Mouse (Mus musculus): ENCODE results near the gene Grik1. TPM values are rescaled to one million over a fixed set of nuclear protein-coding genes. Genes with fewer than 3 reads are reported as not detected.

Gene Grik1
- polyA plus RNA-seq, 1 experiment from 2014 or later: 7.3 TPM

DNA sequence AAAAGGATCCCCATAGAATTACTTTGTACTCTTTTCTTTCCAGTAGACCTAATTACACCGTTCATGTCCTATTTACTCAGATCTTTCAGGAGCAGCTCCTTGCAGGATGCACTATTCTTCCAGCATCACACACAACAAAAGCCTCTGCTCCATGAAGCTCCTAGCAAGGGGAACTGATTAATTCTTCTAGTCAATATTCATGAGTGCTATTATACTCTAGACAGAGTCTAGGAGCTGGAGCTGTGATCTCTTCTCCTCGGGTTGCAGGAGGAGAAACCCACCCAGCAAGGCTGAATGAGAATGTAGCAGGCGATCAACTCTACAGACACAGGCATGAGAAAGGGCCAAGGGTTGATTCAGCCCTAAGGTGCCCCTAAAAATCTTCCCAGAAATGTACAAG, 40.2 kb downstream of the Grik1 start:
- Histone ChIP-seq H3K4me1 (ENCODE audit: control insufficient read depth, insufficient read depth, low read length) (peaks cover 2% of the 10 kb centered on the region; the same call in 1 of the 2 replicates), H3K9me3 (replicated peaks; ENCODE audit: control insufficient read depth, low read length) (no peaks in the 10 kb centered on the region), H3K4me3 (ENCODE audit: low read depth, low read length) (no peak overlapping the region), H3K4me2 (ENCODE audit: low read length) (no peak overlapping the region), H3K27ac (ENCODE audit: low read depth, low read length) (no peak overlapping the region), H3K9ac (ENCODE audit: low read length) (no peak overlapping the region), H3K27me3 (replicated peaks; ENCODE audit: control insufficient read depth, insufficient read depth, low read length) (no peaks in the 10 kb centered on the region), H3K36me3 (ENCODE audit: control insufficient read depth, insufficient read depth, low read length) (no peaks in the 10 kb centered on the region)
- DNase-seq (ENCODE audit: low spot score) (peak; percentile 19), ATAC-seq (peak; percentile 40; the same call in 1 of the 2 replicates)
- WGBS: 17% methylated on average over 3 of the region's 3 CpGs

DNA sequence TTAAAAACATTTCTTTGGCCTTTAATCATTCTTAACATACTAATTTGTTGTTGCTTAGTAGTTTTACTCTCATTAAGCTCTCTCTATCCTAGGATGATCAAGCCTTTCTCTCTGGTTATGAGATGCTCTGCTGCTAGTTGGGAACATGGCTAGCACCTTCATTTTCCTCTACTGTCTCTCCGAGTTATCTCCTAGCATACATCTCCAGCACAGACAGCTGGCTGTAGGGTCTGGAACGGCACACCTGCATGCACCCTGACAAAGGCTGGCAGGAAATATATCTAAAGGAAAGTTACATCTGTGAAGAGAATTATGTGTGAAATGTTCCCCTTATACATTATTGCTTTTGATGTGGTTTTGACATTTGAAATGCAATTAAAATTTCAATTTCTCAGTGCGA, 42.5 kb downstream of the Grik1 start:
- Histone ChIP-seq H3K9me3 (replicated peaks; ENCODE audit: control insufficient read depth, low read length) (no peaks in the 10 kb centered on the region), H3K36me3 (ENCODE audit: control insufficient read depth, insufficient read depth, low read length) (no peaks in the 10 kb centered on the region), H3K27me3 (replicated peaks; ENCODE audit: control insufficient read depth, insufficient read depth, low read length) (no peaks in the 10 kb centered on the region), H3K27ac (ENCODE audit: low read depth, low read length) (no peak overlapping the region), H3K9ac (ENCODE audit: low read length) (no peak overlapping the region), H3K4me2 (ENCODE audit: low read length) (no peak overlapping the region), H3K4me1 (ENCODE audit: control insufficient read depth, insufficient read depth, low read length) (peaks cover 2% of the 10 kb centered on the region; the same call in 1 of the 2 replicates), H3K4me3 (ENCODE audit: low read depth, low read length) (no peak overlapping the region)
- ATAC-seq (no peak), DNase-seq (ENCODE audit: low spot score) (no peak)
- 98% methylated on average over 3 of the region's 3 CpGs for WGBS

DNA sequence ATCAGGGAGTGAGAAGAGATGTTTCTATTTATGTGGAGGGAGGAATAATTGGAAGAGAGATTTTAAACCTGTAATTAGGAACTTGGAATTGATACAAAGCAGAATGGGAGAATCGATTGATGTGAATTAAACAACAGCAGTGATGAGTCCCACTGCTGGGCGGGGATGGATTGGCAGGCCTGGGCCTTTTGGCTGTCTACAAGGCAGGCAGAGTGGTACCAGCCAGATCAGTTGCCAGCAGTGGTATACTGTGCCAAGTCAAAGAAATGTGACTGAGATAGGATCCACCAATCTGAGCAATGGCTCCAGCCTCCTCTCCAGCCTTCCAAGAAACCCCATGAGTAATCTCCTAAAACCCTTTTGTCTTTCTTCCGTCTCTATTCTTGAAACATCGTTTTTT, 45.4 kb downstream of the Grik1 start:
- no peak overlapping the region for H3K4me2 ChIP-seq (ENCODE audit: low read length)
- no peak overlapping the region for H3K9ac ChIP-seq (ENCODE audit: low read length)
- H3K4me3 ChIP-seq (ENCODE audit: low read depth, low read length): no peak overlapping the region
- H3K27ac ChIP-seq (ENCODE audit: low read depth, low read length): no peak overlapping the region
- DNase-seq (ENCODE audit: low spot score) (peak; percentile 55), ATAC-seq (peak; percentile 87; the same call in 1 of the 2 replicates)
- no peaks in the 10 kb centered on the region; the same call in 1 of the 2 replicates for H3K4me1 ChIP-seq (ENCODE audit: control insufficient read depth, insufficient read depth, low read length)
- H3K27me3 ChIP-seq (replicated peaks; ENCODE audit: control insufficient read depth, insufficient read depth, low read length): no peaks in the 10 kb centered on the region
- no peaks in the 10 kb centered on the region for H3K36me3 ChIP-seq (ENCODE audit: control insufficient read depth, insufficient read depth, low read length)
- H3K9me3 ChIP-seq (replicated peaks; ENCODE audit: control insufficient read depth, low read length): no peaks in the 10 kb centered on the region
- WGBS: 68% methylated on average over 4 of the region's 4 CpGs

DNA sequence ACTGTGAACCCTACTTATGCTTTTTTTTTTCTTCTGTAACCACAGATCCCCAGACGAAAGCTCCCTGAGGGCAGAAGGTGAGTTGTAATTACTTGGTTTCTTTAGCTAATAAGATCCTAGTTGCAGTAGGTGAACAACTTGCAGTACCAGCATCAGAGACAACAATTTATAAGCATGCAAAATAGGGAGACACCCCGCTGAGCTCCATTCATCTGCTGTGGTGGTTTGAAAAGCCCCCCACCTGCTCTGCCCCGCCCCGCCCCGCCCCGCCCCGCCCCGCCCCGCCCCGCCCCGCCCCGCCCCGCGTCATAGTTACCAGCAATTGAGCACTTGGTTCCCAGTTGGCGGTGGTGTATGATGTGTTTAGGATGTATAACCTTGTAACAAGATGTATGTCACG, 64.4 kb downstream of the Grik1 start:
- H3K36me3 ChIP-seq (ENCODE audit: control insufficient read depth, insufficient read depth, low read length): no peaks in the 10 kb centered on the region
- H3K9ac ChIP-seq (ENCODE audit: low read length): no peak overlapping the region
- H3K27me3 ChIP-seq (replicated peaks; ENCODE audit: control insufficient read depth, insufficient read depth, low read length): no peaks in the 10 kb centered on the region
- ATAC-seq (no peak), DNase-seq (ENCODE audit: low spot score) (no peak)
- WGBS: 51% methylated on average over 16 of the region's 16 CpGs
- no peak overlapping the region for H3K4me2 ChIP-seq (ENCODE audit: low read length)
- H3K4me1 ChIP-seq (ENCODE audit: control insufficient read depth, insufficient read depth, low read length): no peaks in the 10 kb centered on the region
- no peak overlapping the region for H3K4me3 ChIP-seq (ENCODE audit: low read depth, low read length)
- H3K27ac ChIP-seq (ENCODE audit: low read depth, low read length): no peak overlapping the region
- no peaks in the 10 kb centered on the region for H3K9me3 ChIP-seq (replicated peaks; ENCODE audit: control insufficient read depth, low read length)

DNA sequence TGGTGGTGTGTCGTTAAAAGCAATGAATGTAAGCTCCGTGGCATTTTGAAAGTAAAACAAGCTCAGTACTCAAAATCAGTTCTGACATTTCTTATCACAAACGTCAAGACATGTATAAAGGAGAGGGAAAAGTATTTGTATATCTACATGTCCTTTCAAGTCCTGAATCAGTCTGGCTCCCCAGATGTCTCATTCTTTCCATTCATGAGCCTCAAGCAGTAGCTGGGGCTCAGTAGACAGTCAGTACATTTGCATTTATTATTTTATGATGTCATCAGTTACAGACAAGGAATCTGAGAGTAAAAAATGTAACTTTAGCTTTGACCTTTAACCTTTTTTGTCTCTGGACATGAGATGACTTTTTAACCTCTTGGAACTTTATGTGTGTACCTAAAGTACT, 68.1 kb downstream of the Grik1 start:
- no peaks in the 10 kb centered on the region for H3K9me3 ChIP-seq (replicated peaks; ENCODE audit: control insufficient read depth, low read length)
- no peak overlapping the region for H3K4me3 ChIP-seq (ENCODE audit: low read depth, low read length)
- no peak overlapping the region for H3K9ac ChIP-seq (ENCODE audit: low read length)
- no peaks in the 10 kb centered on the region for H3K27me3 ChIP-seq (replicated peaks; ENCODE audit: control insufficient read depth, insufficient read depth, low read length)
- H3K27ac ChIP-seq (ENCODE audit: low read depth, low read length): no peak overlapping the region
- DNase-seq (ENCODE audit: low spot score): no peak
- ATAC-seq: no peak
- 78% methylated on average over 3 of the region's 3 CpGs for WGBS
- no peak overlapping the region for H3K4me2 ChIP-seq (ENCODE audit: low read length)
- H3K4me1 ChIP-seq (ENCODE audit: control insufficient read depth, insufficient read depth, low read length): no peaks in the 10 kb centered on the region
- no peaks in the 10 kb centered on the region for H3K36me3 ChIP-seq (ENCODE audit: control insufficient read depth, insufficient read depth, low read length)

- H3K27ac ChIP-seq (ENCODE audit: low read depth, low read length): no peak overlapping the region
- DNase-seq (ENCODE audit: low spot score) (no peak), ATAC-seq (no peak)
- no peaks in the 10 kb centered on the region for H3K36me3 ChIP-seq (ENCODE audit: control insufficient read depth, insufficient read depth, low read length)
- no peaks in the 10 kb centered on the region for H3K9me3 ChIP-seq (replicated peaks; ENCODE audit: control insufficient read depth, low read length)
- no peak overlapping the region for H3K9ac ChIP-seq (ENCODE audit: low read length)
- H3K4me2 ChIP-seq (ENCODE audit: low read length): no peak overlapping the region
- H3K27me3 ChIP-seq (replicated peaks; ENCODE audit: control insufficient read depth, insufficient read depth, low read length): no peaks in the 10 kb centered on the region
- H3K4me3 ChIP-seq (ENCODE audit: low read depth, low read length): no peak overlapping the region
- H3K4me1 ChIP-seq (ENCODE audit: control insufficient read depth, insufficient read depth, low read length): no peaks in the 10 kb centered on the region
- WGBS: 78% methylated on average over 5 of the region's 5 CpGs
These were observed 77.5 kb downstream of the Grik1 start for GRCm38 (mm10) chr16:88212531-88212930.

GRCm38 (mm10) chr16:88211852-88212251, 78.2 kb downstream of the Grik1 start:
- ATAC-seq (no peak), DNase-seq (ENCODE audit: low spot score) (no peak)
- no peaks in the 10 kb centered on the region for H3K36me3 ChIP-seq (ENCODE audit: control insufficient read depth, insufficient read depth, low read length)
- H3K9me3 ChIP-seq (replicated peaks; ENCODE audit: control insufficient read depth, low read length): no peaks in the 10 kb centered on the region
- no peak overlapping the region for H3K4me2 ChIP-seq (ENCODE audit: low read length)
- H3K27me3 ChIP-seq (replicated peaks; ENCODE audit: control insufficient read depth, insufficient read depth, low read length): no peaks in the 10 kb centered on the region
- H3K9ac ChIP-seq (ENCODE audit: low read length): no peak overlapping the region
- no peaks in the 10 kb centered on the region for H3K4me1 ChIP-seq (ENCODE audit: control insufficient read depth, insufficient read depth, low read length)
- H3K27ac ChIP-seq (ENCODE audit: low read depth, low read length): no peak overlapping the region
- H3K4me3 ChIP-seq (ENCODE audit: low read depth, low read length): no peak overlapping the region
- WGBS: 64% methylated on average over 8 of the region's 8 CpGs

DNA sequence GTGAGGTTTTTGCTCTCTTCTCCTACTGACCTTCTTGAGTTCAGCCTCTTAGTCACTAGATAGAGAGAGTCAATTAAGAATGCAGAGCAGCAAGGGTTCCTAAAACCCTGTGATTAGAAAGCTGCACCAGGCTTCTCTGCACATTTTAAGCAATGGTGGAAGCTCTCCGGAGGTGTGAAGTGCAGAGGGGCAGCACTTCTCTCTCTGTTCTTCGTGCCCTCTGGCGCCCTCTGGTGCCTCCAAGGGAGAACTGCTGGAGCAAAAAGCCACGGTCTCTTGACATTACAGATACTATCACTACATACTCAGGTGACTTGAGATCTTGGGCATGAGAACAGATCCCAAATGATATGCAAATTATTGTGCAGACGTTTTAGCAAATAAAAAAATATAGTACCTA, 85.7 kb downstream of the Grik1 start:
- peak; percentile 77 for DNase-seq (ENCODE audit: low spot score)
- H3K27ac ChIP-seq (ENCODE audit: low read depth, low read length): no peak overlapping the region
- ATAC-seq: peak; percentile 85

DNA sequence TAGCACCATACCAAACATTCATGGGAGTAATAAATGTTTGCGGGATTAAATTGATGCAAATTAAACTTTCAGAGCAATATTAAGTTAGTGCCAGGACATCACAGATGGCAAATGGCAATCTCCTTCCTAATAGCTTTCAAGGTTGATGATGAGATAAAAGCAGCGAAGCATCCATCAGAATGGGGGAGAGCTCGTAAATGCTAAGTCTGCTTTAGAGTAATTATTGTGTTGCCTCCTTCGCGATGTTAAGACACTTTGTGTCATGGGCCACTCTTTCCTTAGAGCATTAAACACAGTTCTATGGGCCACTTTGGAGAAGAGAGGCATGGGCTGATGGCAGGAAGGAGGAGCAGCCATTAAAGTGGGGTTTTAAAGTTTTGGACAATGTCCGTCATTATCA, 86.1 kb downstream of the Grik1 start:
- ATAC-seq (peak; percentile 20; the same call in 1 of the 2 replicates), DNase-seq (ENCODE audit: low spot score) (no peak)
- Histone ChIP-seq H3K27ac (ENCODE audit: low read depth, low read length) (no peak overlapping the region), H3K9ac (ENCODE audit: low read length) (no peak overlapping the region), H3K9me3 (replicated peaks; ENCODE audit: control insufficient read depth, low read length) (no peaks in the 10 kb centered on the region), H3K36me3 (ENCODE audit: control insufficient read depth, insufficient read depth, low read length) (no peaks in the 10 kb centered on the region), H3K4me3 (ENCODE audit: low read depth, low read length) (no peak overlapping the region), H3K4me1 (ENCODE audit: control insufficient read depth, insufficient read depth, low read length) (no peaks in the 10 kb centered on the region), H3K4me2 (ENCODE audit: low read length) (no peak overlapping the region), H3K27me3 (replicated peaks; ENCODE audit: control insufficient read depth, insufficient read depth, low read length) (no peaks in the 10 kb centered on the region)
- WGBS: 81% methylated on average over 6 of the region's 6 CpGs

More for the DNA sequence above, 85.7 kb downstream of the Grik1 start:
- Histone ChIP-seq H3K9ac (ENCODE audit: low read length) (no peak overlapping the region), H3K4me2 (ENCODE audit: low read length) (no peak overlapping the region), H3K36me3 (ENCODE audit: control insufficient read depth, insufficient read depth, low read length) (no peaks in the 10 kb centered on the region), H3K9me3 (replicated peaks; ENCODE audit: control insufficient read depth, low read length) (no peaks in the 10 kb centered on the region), H3K4me1 (ENCODE audit: control insufficient read depth, insufficient read depth, low read length) (no peaks in the 10 kb centered on the region), H3K4me3 (ENCODE audit: low read depth, low read length) (no peak overlapping the region), H3K27me3 (replicated peaks; ENCODE audit: control insufficient read depth, insufficient read depth, low read length) (no peaks in the 10 kb centered on the region)
- WGBS: 6% methylated on average over 5 of the region's 5 CpGs
